Mouse (Mus musculus): ENCODE results near the gene Olfr619. TPM values are rescaled to one million over a fixed set of nuclear protein-coding genes. Genes with fewer than 3 reads are reported as not detected.

The Olfr619 gene
- polyA plus RNA-seq, 1 experiment from 2014 or later: not detected

DNA sequence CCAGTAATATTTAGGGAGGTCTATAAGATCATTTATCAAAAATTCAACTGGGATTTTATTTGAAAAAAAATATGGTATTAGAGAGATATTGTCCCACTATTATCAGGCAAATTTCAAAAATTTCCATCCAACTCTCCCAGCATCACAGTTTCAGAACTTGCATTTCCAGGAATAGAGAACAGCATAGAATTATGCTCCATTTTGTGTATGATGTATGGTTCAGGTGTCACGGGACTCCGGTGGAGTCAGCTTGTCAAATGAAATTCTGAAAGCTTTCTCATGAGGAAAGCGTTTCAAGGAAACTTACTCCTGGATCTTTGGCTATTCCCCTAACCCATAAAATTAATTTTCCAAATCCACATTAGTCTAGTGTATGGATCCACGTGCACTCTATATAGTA, 43.7 kb downstream of the Olfr619 start:
- ATAC-seq (ENCODE audit: insufficient number of reproducible peaks, low FRiP score, low TSS enrichment, low read depth) (no peak), DNase-seq (ENCODE audit: low spot score) (no peak)
- no peak overlapping the region for H3K9ac ChIP-seq (ENCODE audit: low read length)
- H3K36me3 ChIP-seq (ENCODE audit: control insufficient read depth, insufficient read depth, low read length): no peaks in the 10 kb centered on the region
- no peaks in the 10 kb centered on the region for H3K9me3 ChIP-seq (ENCODE audit: control insufficient read depth, low read length)
- H3K4me3 ChIP-seq (ENCODE audit: low read depth, low read length): no peak overlapping the region
- H3K4me2 ChIP-seq (ENCODE audit: low read depth, severe bottlenecking): no peak overlapping the region
- H3K27ac ChIP-seq (replicated peaks; ENCODE audit: low read depth, low read length): no peak overlapping the region
- H3K27me3 ChIP-seq (ENCODE audit: control insufficient read depth, insufficient read depth, low read length): no peaks in the 10 kb centered on the region
- H3K4me1 ChIP-seq (ENCODE audit: control insufficient read depth, insufficient read depth, low read length): no peaks in the 10 kb centered on the region
- 80% methylated on average over 4 of the region's 4 CpGs for WGBS

Small RNAs within 50 kb of the gene (microRNA-seq; reads per million reads assigned to microRNA genes)
- not detected for gene Gm26506

Other genes with a start within 250 kb of the Olfr619 start
- gene Olfr601, start 237.9 kb upstream of the Olfr619 start, polyA plus RNA-seq (2014; fragmentation: Nextera tagmentation; extraction: Ambion mirVana): not detected in 2 replicates
- not detected in 2 replicates for gene Olfr603, start 214.4 kb upstream of the Olfr619 start, polyA plus RNA-seq (2014; fragmentation: Nextera tagmentation; extraction: Ambion mirVana)
- gene Usp17lc, start 185.5 kb upstream of the Olfr619 start, polyA plus RNA-seq (2014; fragmentation: Nextera tagmentation; extraction: Ambion mirVana): not detected in 2 replicates
- not detected in 2 replicates for gene Olfr605, start 155.1 kb upstream of the Olfr619 start, polyA plus RNA-seq (2014; fragmentation: Nextera tagmentation; extraction: Ambion mirVana)
- not detected in 2 replicates for gene Olfr606, start 151.5 kb upstream of the Olfr619 start, polyA plus RNA-seq (2014; fragmentation: Nextera tagmentation; extraction: Ambion mirVana)
- gene Olfr607, start 136.4 kb upstream of the Olfr619 start, polyA plus RNA-seq (2014; fragmentation: Nextera tagmentation; extraction: Ambion mirVana): not detected in 2 replicates
- gene Olfr608, start 130.7 kb upstream of the Olfr619 start, polyA plus RNA-seq (2014; fragmentation: Nextera tagmentation; extraction: Ambion mirVana): not detected in 2 replicates
- gene Olfr609, start 102.5 kb upstream of the Olfr619 start, polyA plus RNA-seq (2014; fragmentation: Nextera tagmentation; extraction: Ambion mirVana): not detected in 2 replicates
- gene Olfr610, start 88.5 kb upstream of the Olfr619 start, polyA plus RNA-seq (2014; fragmentation: Nextera tagmentation; extraction: Ambion mirVana): not detected in 2 replicates
- not detected in 2 replicates for gene Olfr611, start 79.7 kb upstream of the Olfr619 start, polyA plus RNA-seq (2014; fragmentation: Nextera tagmentation; extraction: Ambion mirVana)
- not detected in 2 replicates for gene Olfr612, start 57.9 kb upstream of the Olfr619 start, polyA plus RNA-seq (2014; fragmentation: Nextera tagmentation; extraction: Ambion mirVana)
- not detected in 2 replicates for gene Olfr613, start 52.5 kb upstream of the Olfr619 start, polyA plus RNA-seq (2014; fragmentation: Nextera tagmentation; extraction: Ambion mirVana)
- gene Olfr615, start 44.5 kb upstream of the Olfr619 start, polyA plus RNA-seq (2014; fragmentation: Nextera tagmentation; extraction: Ambion mirVana): not detected in 2 replicates
- gene Olfr616, start 31.4 kb upstream of the Olfr619 start, polyA plus RNA-seq (2014; fragmentation: Nextera tagmentation; extraction: Ambion mirVana): not detected in 2 replicates
- gene Olfr617, start 27.5 kb upstream of the Olfr619 start, polyA plus RNA-seq (2014; fragmentation: Nextera tagmentation; extraction: Ambion mirVana): not detected in 2 replicates
- gene Olfr618, start 10.5 kb upstream of the Olfr619 start, polyA plus RNA-seq (2014; fragmentation: Nextera tagmentation; extraction: Ambion mirVana): not detected in 2 replicates
- not detected in 2 replicates for gene Olfr620, start 12.0 kb downstream of the Olfr619 start, polyA plus RNA-seq (2014; fragmentation: Nextera tagmentation; extraction: Ambion mirVana)
- gene Olfr622, start 42.1 kb downstream of the Olfr619 start, polyA plus RNA-seq (2014; fragmentation: Nextera tagmentation; extraction: Ambion mirVana): not detected in 2 replicates
- not detected in 2 replicates for gene Olfr623, start 63.1 kb downstream of the Olfr619 start, polyA plus RNA-seq (2014; fragmentation: Nextera tagmentation; extraction: Ambion mirVana)
- 0.08 and 0.10 TPM in 2 replicates for gene Olfr624, start 70.6 kb downstream of the Olfr619 start, polyA plus RNA-seq (2014; fragmentation: Nextera tagmentation; extraction: Ambion mirVana)
- not detected in 2 replicates for gene Olfr625-ps1, start 82.1 kb downstream of the Olfr619 start, polyA plus RNA-seq (2014; fragmentation: Nextera tagmentation; extraction: Ambion mirVana)
- not detected in 2 replicates for gene Olfr243, start 114.1 kb downstream of the Olfr619 start, polyA plus RNA-seq (2014; fragmentation: Nextera tagmentation; extraction: Ambion mirVana)
- gene Olfr628, start 129.8 kb downstream of the Olfr619 start, polyA plus RNA-seq (2014; fragmentation: Nextera tagmentation; extraction: Ambion mirVana): not detected in 2 replicates
- not detected in 2 replicates for gene Olfr629, start 144.4 kb downstream of the Olfr619 start, polyA plus RNA-seq (2014; fragmentation: Nextera tagmentation; extraction: Ambion mirVana)
- gene Olfr630, start 156.8 kb downstream of the Olfr619 start, polyA plus RNA-seq (2014; fragmentation: Nextera tagmentation; extraction: Ambion mirVana): not detected in 2 replicates
- gene Olfr69, start 171.0 kb downstream of the Olfr619 start, polyA plus RNA-seq (2014; fragmentation: Nextera tagmentation; extraction: Ambion mirVana): not detected in 2 replicates
- not detected in 2 replicates for gene Olfr68, start 179.1 kb downstream of the Olfr619 start, polyA plus RNA-seq (2014; fragmentation: Nextera tagmentation; extraction: Ambion mirVana)
- gene Olfr67, start 191.2 kb downstream of the Olfr619 start, polyA plus RNA-seq (2014; fragmentation: Nextera tagmentation; extraction: Ambion mirVana): not detected in 2 replicates
- gene Hbb-bt, start 213.4 kb downstream of the Olfr619 start, polyA plus RNA-seq (2014; fragmentation: Nextera tagmentation; extraction: Ambion mirVana): 518 and 565 TPM in 2 replicates
- 156 and 207 TPM in 2 replicates for gene Hbb-bs, start 227.5 kb downstream of the Olfr619 start, polyA plus RNA-seq (2014; fragmentation: Nextera tagmentation; extraction: Ambion mirVana)
- gene Hbb-bh2, start 239.9 kb downstream of the Olfr619 start, polyA plus RNA-seq (2014; fragmentation: Nextera tagmentation; extraction: Ambion mirVana): not detected in 2 replicates
- gene Hbb-bh1, start 242.6 kb downstream of the Olfr619 start, polyA plus RNA-seq (2014; fragmentation: Nextera tagmentation; extraction: Ambion mirVana): 1,749 and 1,831 TPM in 2 replicates